Mouse (Mus musculus) regulatory T cell (primary cell): ENCODE data around the gene Rapgef5.
"Not testable (repeated sequence)": the region's sequence is repeated elsewhere in the genome, so short reads cannot be mapped to it uniquely, and the experiment has no call there.

Experiments used
- in situ Hi-C: fragments of 300-600 bp; cut with MboI, MseI; formaldehyde crosslinking; loops from one replicate; pipeline ENCODE4 v1.15.1; 2025; ENCODE audit warnings: high pct_unique_total_duplicates

Gene Rapgef5

DNA sequence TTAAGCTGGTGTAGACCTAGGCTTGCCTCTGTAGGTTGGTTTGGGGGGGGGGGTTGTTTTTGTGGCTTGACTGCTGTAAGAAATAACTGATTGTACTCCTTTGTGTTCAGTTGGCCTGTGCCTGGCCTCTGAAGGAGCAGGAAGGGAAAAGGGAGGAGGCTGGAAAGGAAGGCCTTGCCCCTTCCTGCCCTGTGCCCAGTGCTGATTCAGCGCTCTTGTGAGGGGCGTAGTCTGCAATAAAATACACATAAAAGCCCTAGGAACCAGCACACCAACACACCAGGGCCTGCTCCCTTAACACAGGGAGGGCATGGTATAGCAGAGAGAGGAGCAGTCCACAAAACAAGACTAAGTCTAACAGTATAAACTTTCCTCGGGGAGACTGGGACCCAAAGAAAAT lies 247.0 kb downstream of the Rapgef5 start:
- in situ Hi-C loops = loop anchor here (5.0 kb wide), 1 partner anchor 361 kb away; no protein-coding TSS in a partner anchor

DNA sequence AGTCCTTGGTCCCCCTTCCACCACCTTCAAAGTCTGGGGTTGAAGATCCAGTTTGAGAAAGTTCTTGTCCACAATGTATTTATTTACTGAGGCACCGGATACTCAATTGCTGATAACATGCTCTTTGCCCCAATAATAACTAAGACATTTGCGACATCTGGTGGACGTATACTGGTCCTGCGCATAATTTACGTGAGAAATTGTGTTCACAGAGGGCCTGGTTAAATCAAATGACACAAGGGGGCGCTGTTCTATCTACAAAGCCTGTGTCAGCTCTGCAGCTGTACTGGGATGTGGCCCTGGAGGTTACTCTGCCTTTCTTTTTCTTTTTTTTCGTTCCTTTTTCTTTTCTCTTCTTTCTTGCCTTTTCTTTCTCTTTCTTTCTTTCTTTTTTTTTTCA lies 248.6 kb downstream of the Rapgef5 start:
- in situ Hi-C loops = loop anchor here (5.0 kb wide), 2 partner anchors 183 to 363 kb away; no protein-coding TSS in a partner anchor

DNA sequence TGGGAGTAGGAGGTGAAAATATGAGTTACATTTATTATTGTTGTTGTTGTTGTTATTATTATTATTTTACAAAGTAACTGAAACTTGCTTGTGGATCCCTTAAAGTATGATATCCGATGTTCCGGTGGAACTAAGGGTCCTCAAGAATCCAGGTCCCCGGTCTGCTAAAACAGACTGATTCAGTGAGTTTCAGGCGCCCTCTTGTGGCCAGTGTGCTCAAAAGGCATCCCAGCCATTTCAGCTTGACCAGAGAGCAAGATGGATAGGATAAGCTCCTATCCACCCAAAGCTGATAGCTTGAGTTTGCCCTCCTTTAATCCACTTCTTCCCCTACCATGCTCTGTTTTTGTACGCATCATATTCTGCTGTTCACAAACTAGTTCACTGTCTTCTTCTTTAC lies 252.8 kb downstream of the Rapgef5 start:
- in situ Hi-C loops = loop anchor here (5.0 kb wide), 1 partner anchor 187 kb away; no protein-coding TSS in a partner anchor

DNA sequence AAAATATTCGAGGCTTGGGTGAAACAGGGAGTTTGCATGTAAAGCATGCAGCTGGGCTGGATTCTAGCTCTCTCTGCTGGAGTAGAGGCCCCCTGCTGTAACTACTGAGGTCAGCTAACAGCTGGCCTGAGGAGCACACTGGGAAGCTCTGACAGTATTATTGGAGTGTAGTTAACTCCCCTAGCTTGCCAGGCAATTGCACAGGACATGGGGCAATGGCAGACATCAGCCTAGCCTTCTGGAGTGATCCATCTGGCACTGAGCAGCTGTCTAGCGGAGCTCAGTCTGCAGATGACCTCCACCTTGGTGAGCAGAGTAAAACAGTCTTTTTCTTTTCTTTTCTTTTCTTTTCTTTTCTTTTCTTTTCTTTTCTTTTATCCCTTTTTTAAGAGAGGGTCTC lies 253.9 kb downstream of the Rapgef5 start:
- in situ Hi-C loops = no loop called here

DNA sequence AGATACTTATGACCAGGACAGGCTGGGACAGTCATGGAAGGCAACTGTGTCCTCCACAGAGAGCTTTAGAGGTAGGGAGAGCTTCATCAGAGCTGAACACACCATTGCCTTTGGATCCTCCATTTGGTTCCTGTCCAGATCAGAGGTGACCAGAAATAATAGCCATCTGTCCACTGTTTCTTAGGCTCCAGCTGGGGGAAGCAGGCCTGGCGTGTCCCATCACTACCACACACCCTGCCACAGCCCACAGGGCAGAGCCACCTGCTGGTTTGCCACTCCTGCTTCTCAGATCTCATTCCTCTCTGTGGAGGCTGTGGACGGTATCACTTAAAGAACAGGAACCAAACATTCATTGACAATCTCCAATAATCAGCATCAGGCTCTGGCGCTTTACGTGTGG lies 254.9 kb downstream of the Rapgef5 start:
- in situ Hi-C loops = no loop called here

DNA sequence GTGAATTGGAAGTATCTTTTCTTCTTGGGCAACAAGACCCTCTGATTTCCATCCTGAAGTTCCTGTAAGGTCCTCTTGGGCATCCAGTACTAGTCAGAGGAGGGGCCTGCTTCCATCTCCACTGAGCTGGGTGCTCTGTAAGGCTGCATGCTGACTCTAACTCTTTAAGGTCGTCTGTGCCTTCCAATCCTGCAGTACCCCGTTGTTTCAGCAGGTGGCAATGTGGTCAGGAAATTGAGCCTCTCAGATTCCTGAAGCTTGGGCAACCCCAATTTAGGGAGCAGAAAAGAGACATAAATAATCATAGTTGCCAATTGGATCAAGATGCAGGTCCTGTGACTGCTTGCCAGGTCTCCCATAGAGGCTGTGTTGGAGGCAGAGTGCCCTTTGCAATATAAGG lies 256.4 kb downstream of the Rapgef5 start:
- in situ Hi-C loops = no loop called here

DNA sequence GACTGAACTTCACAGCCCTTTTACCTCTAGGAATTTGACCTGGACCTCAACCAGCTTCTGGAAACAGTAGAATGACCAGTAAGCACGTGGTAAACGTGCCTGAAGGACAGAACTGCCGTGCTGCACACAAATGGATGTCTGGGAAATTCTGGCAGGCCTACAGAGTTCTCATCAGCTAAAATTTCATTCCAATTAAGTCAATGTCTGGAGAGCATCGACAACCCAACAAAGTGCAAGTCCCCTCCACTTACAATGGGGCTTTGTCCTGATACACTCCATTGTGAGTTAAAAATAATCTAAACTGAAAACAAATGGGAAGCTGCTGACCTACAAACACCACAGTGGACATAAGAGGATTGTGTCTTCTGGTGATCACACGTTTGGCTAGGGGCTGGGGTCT lies 260.6 kb downstream of the Rapgef5 start:
- in situ Hi-C loops = no loop called here

DNA sequence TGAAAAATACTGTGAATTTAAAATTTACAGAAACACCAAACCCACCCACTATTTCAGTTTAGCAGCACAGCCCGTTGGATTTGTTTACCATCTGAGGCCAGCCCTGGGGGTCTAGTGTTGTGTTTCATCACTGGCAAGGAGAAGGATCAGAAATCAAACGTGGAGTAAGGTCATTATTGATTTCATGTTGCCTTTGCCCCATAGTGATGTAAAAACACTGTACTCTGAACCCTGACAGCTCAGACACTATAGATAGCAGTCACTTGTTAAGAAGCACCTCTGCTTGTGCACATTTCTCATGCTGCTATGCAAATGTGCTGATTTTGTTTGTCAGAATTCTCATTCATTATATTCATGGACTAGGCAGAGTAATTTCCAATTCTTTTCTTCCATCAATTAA lies 265.1 kb downstream of the Rapgef5 start:
- in situ Hi-C loops = no loop called here

DNA sequence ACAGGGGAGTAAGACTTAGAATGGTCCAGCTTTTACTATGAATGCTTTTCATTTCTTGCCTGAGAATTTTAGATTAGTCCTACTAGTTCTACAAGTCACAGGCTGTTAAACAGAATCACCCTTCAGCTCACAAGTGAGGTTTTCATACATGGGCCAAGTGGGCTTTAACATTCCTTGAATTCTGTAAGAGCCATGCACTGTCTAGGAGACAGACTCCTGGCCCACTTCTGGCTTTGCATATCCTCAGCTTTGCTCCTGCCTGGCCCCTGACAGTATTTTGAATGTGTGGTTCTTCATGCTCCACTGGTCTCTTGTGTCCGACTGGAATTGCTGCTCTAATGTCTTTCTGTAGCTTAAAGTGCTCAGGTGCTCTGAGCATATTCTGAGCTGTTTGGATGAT lies 267.1 kb downstream of the Rapgef5 start:
- in situ Hi-C loops = no loop called here

DNA sequence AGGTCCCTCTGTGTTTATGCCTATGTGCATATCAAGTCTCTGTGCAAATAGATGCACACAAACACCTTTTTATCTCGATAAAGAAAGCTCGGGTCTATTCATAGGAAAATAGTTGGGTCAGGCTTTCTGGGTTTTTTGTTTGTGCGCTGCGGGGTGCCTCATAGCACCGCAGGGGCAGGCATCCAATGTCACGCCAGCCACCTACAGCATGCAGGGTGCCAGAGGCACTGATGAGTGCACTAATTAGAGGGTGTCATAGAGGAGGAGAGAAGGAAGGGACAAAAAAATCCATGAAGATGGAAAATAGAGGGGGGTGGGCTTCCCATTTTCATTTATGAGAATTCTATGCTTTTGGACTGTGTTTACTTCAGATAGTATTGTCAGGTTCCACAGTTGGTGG lies 270.3 kb downstream of the Rapgef5 start:
- in situ Hi-C loops = no loop called here

DNA sequence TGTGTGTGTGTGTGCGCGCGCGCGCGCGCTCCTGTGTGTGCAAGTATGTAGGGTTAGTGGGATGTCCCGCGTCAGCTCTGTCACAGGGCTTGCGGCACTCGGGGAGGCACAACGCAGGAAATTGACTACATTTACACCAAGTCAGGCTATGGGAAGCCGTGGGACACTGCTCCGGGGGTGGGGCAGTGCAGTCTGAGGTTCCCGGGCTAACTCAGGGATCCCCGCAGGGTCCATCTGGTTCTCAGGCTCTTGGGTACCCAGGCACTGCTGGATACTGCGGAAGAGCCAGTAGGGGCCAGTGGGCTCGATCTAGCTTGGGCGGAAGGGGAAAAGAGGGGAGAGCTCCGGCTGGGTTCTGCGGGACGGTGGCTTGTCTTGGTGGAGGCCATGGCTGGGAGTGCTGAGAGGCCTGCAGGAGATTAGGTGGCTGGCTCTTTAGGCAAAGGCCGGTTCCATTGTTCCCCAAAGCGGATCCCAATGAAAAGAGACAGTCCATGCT lies 272.3 kb downstream of the Rapgef5 start:
- in situ Hi-C loops = no loop called here

DNA sequence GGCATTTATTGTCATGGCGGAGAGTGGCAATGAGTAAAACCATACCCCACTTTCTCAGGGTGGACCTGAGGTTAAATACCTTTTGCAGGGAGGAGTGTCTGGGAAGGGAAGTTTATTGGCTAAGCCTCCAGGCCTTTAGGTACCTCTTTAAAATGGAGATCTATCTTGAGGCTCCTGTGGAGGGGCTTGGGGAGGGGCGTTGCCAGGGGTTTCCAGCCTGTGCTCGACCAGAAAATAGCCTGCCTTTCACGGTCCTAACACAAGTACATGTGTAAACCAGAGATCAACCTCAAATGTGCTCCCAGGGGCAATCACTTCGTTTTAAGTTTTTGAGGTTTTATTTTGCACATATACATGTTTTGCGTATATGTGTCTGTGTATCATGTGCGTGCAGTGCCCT lies 272.7 kb downstream of the Rapgef5 start:
- in situ Hi-C loops = no loop called here

DNA sequence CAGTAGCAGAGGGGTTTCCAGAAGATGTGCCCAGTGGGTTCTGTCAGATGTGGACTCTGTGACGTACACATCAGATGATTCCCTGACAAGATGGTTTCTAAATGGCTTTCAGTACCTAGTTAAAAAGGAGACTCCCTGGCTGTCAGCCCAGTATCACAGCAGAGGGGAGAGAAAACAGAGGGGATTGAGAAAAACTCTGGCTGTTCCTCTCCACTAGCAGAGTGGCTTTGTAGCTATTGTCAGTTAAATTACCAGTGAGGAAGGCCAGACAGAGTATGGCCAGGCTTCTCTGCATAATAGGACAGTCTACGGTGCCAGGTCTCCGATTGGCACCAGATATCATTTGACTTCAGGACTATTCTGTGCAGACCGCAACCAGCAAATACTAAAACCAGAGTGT lies 279.0 kb downstream of the Rapgef5 start:
- in situ Hi-C loops = no loop called here

DNA sequence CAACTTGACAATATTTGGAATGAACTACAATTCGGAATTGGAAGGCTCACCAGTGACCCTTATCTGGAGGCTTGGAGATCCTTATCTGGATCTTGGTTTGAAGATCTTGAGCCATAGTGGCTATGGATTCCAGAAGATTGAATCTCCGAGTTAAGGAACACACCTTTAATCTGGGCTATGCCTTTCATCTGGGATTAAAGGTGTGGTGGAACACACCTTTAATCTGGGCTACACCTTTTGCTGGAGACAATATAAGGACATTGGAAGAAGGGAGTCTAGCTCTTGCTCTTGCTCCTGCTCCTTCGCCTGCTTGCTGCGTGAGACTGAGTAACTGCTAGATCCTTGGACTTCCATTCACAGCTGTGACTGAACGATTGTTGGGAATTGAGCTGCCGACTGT lies 287.7 kb downstream of the Rapgef5 start, which contains the start of gene Cdca7l:
Cdca7l (plus strand) TSS at position 301 of the 400 bp plus-strand sequence.
- in situ Hi-C loops = not testable (repeated sequence)

DNA sequence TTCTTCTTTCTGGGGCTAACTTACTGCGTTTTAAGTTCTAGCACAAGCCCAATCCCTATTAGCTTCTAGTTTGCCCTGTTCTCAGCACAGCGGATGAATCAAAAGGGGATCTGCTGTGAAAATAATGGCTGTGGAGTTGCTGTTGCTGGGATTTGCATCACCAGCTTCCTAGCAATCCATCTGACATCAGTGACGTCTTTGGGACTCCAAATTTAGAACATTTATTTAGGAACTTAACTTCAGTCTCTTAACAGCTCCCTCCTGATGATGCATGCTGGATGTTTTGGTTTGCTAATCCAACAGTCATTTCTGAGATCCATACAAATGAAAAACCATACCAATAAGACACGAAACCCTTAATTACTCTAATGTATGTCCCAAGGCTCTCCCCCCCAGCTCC lies 289.3 kb downstream of the Rapgef5 start:
- in situ Hi-C loops = no loop called here

DNA sequence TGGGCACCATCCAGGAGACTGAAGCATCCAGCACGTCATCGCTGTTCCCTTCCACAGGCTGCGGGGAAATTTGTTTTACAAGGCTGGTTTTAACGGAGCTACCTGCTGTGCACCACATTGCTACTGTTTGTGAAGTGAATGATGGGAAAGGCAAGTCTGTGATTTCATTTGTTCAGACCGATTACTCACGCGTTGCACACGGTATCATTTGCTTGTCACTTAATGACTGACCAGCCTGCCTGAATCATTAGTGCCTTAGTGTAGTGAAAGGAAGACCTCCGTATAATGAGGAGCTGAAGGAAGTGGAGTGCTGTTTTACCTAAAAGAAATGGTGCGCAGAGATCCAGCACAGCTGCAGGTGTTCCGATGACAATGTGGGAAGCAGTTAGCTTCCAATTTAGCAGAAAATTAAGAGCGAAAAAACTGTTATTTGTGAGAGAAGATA lies 289.8 kb downstream of the Rapgef5 start:
- in situ Hi-C loops = no loop called here

DNA sequence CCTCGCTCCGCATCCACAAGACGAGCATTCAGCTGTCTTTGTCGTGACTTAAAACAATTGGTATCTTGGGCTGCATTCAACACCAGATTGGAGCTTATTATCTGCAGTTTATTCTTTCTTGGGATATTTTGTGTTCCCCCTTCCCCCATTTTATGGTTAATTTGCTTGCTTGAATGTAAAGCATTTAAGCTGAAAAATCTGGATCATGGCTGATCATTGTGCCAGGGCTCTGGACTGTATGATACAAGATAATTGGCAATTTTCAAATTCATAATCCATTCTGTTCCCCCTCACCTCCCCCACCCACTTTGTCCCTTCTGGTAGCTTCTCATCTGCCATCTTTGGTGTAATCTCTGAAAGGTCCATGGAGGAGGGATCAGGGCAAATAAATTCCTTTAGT lies 290.2 kb downstream of the Rapgef5 start:
- in situ Hi-C loops = no loop called here

DNA sequence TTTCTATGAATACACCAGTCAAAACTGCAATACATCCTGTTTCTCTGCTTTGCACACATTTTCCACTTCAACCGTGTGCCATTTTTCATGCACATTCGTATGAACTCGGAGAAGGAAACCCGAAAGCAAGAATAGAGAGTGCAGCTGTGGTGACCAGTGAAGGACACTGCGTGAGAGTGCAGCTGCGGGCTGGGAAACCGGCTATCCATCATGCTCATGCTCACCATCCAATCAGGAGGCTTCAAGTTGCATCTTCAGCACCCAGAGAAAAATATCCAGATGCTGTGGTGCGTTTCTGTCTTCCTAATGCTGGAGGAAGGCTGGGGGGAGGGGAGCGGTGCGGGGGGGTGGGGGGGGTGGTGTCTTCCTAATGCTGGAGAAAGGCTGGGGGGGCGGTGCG lies 291.4 kb downstream of the Rapgef5 start:
- in situ Hi-C loops = no loop called here

DNA sequence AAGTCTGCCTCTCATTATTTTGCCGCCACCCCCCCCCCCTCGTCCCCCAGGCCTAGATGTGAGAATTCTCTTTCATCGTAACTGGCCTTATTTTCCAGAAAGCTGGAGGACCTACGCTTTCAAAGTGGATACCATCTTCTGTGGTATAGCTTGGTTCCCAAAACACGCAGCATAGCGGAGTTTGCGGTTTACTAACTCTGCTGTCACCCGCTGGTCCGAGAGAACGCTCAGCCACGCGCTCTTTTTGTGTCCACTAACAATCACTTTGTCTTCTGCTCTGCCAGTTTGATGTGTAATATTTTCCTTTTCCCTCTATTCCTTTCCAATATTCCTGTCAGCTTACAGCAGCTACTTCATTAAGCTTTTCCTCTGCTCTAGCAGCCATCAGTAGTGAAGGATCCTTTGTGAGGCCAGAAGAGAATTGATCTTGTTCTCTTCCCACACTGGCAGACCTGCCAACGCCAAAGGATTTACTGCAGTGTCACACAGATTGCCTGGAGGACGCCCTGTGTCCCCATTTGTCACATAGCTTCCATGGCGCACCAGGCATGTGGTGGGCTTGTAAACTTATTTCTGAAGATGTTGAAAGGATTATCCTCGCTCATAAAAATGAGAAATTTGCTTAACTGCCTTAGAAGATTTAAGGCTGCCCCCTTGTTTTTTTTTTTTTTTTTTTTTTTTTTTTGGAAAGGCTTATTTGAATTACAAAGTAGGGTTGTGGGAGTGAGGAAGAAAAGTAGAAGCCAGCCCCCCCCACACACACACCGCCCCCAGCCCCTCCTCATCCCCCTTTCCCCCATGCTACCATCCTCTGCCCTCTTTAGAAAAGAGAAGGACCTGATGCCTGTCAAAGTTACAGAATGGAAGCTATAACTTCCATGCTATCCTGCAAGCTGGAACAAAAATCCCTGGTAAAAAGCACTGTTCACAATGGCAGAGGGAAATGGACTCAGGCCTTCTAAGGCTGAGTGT lies 292.4 kb downstream of the Rapgef5 start:
- in situ Hi-C loops = no loop called here
